ENCODE assay signal across 13 mouse cellular contexts in genomic region chr15:96784578-96784977, GRCm38 (mm10).
"Had no signal": no experiment of that assay in that cellular context is flagged by ENCODE, and none has a peak within 500 bp of the region (broad histone marks: within the 10 kb centered on the region; RNA-seq: fewer than 3 reads in every experiment).

No protein-coding gene starts in this region.

- DNase-seq: kidney, adult 2 months; kidney, postnatal 14 days; kidney, postnatal 4 days; liver, embryonic 13.5 days; lung, adult 2 months; lung, postnatal 14 days; midbrain, embryonic 14.5 days; spleen, adult 18-20 months; thymus, postnatal 36 days had no signal

- H3K27ac ChIP-seq: kidney, embryonic 15.5 days; liver, embryonic 13.5 days; neural tube, embryonic 12.5 days; neural tube, embryonic 15.5 days; stomach, embryonic 15.5 days had no signal

- H3K27me3 ChIP-seq: kidney, embryonic 15.5 days; liver, embryonic 13.5 days; neural tube, embryonic 12.5 days; neural tube, embryonic 15.5 days; stomach, embryonic 15.5 days had no signal

- H3K36me3 ChIP-seq: kidney, embryonic 15.5 days; liver, embryonic 13.5 days; neural tube, embryonic 12.5 days; neural tube, embryonic 15.5 days; stomach, embryonic 15.5 days had no signal

- H3K4me1 ChIP-seq: kidney, embryonic 15.5 days; liver, embryonic 13.5 days; neural tube, embryonic 12.5 days; neural tube, embryonic 15.5 days; stomach, embryonic 15.5 days had no signal

- H3K9me3 ChIP-seq: kidney, embryonic 15.5 days; neural tube, embryonic 12.5 days; neural tube, embryonic 15.5 days; stomach, embryonic 15.5 days had no signal

- H3K4me3 ChIP-seq: kidney, embryonic 15.5 days; liver, embryonic 13.5 days; neural tube, embryonic 12.5 days; neural tube, embryonic 15.5 days; stomach, embryonic 15.5 days had no signal
